Comparison of ENCODE assay signal across 16 mouse cellular contexts in the genomic region with DNA sequence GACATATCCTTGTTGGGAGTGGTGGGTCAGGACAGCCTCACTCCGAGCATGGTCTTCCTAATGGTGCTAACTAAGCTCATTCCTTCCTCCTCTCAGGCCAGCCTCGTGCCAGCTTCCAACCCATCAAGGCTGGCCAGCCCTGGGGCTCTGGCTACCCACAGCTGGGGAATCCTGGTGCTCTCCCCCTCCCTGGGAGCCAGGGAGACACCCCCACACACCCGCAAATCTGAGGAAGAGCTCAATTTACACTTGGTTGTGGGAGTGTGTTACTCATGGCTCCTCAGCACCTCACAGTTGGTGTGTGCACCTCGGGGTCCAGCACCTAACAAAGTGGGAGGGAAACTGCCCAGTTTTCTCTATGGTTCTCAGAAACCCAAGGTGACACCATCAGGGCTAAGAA. TPM values are rescaled to one million over a fixed set of nuclear protein-coding genes. Genes with fewer than 3 reads are reported as not detected.
DNase-seq lines count a peak whose midpoint lies in the region; ATAC-seq and TF ChIP-seq lines count a peak whose summit lies in the region.
"Had no signal": no experiment of that assay in that cellular context is flagged by ENCODE, and none has a peak within 500 bp of the region (broad histone marks: within the 10 kb centered on the region; RNA-seq: fewer than 3 reads in every experiment).

No protein-coding gene starts in this region.

- H3K36me3 ChIP-seq in midbrain, embryonic 10.5 days: no peaks in the 10 kb centered on the region
- H3K36me3 ChIP-seq in midbrain, embryonic 11.5 days (ENCODE audit: control insufficient read depth, insufficient read depth, low read length): no peaks in the 10 kb centered on the region
- no peaks in the 10 kb centered on the region for H3K36me3 ChIP-seq in hindbrain, postnatal 0 days (ENCODE audit: insufficient read depth, low read length)

- no peak for TF ChIP-seq POLR2A in olfactory bulb, adult 2 months (IDR thresholded peaks at IDR 0.05; ENCODE audit: insufficient read depth, low read depth, low read length)

- H3K9me3 ChIP-seq in midbrain, embryonic 10.5 days (replicated peaks): no peaks in the 10 kb centered on the region
- no peaks in the 10 kb centered on the region for H3K9me3 ChIP-seq in midbrain, embryonic 11.5 days (ENCODE audit: control insufficient read depth, low read length)
- H3K9me3 ChIP-seq in hindbrain, postnatal 0 days (ENCODE audit: low read length): no peaks in the 10 kb centered on the region
- H3K9me3 ChIP-seq: megakaryocyte, embryonic 14.5 days had no signal

- H3K4me2 ChIP-seq in midbrain, embryonic 11.5 days: no peak overlapping the region
- H3K4me2 ChIP-seq in hindbrain, postnatal 0 days (ENCODE audit: low read depth, low read length): no peak overlapping the region

- 73% methylated on average over 4 of the region's 4 CpGs for WGBS in midbrain, embryonic 10.5 days
- WGBS in midbrain, embryonic 11.5 days: 73% methylated on average over 4 of the region's 4 CpGs
- 43% methylated on average over 4 of the region's 4 CpGs for WGBS in hindbrain, postnatal 0 days
- WGBS in olfactory bulb, adult 2 months: 26% methylated on average over 4 of the region's 4 CpGs

- no peak for TF ChIP-seq CTCF in hindbrain, postnatal 0 days (IDR thresholded peaks at IDR 0.05; ENCODE audit: low read depth)
- TF ChIP-seq CTCF in olfactory bulb, adult 2 months (IDR thresholded peaks at IDR 0.05; ENCODE audit: insufficient read depth, low read depth, low read length): no peak

- DNase-seq in frontal cortex, postnatal 36 days (ENCODE audit: low spot score in 2 of 2): peak; percentile 48 to 62
- DNase-seq in frontal cortex, postnatal 10 days (ENCODE audit: low spot score in 2 of 2): no peak
- no peak for DNase-seq in midbrain, embryonic 10.5 days (ENCODE audit: low spot score)
- no peak for DNase-seq in midbrain, embryonic 11.5 days (ENCODE audit: low spot score, missing footprints)
- no peak for DNase-seq in hindbrain, postnatal 0 days (ENCODE audit: low spot score)
- DNase-seq in layer of hippocampus, postnatal 25 days (ENCODE audit: extremely low spot score in 1 of 2, low spot score in 1 of 2): no peak
- DNase-seq in cerebellum, adult 9-11 months: no peak
- DNase-seq: adrenal gland, adult 2 months; kidney, adult 11 months; lung, adult 2 months; thymus, postnatal 36 days had no signal

- H3K4me1 ChIP-seq in midbrain, embryonic 10.5 days: peaks cover 74% of the 10 kb centered on the region
- peaks cover 34% of the 10 kb centered on the region for H3K4me1 ChIP-seq in midbrain, embryonic 11.5 days (ENCODE audit: control insufficient read depth, insufficient read depth, low read length)
- peaks cover 45% of the 10 kb centered on the region for H3K4me1 ChIP-seq in hindbrain, postnatal 0 days (ENCODE audit: insufficient read depth, low read length)
- peaks cover 70% of the 10 kb centered on the region for H3K4me1 ChIP-seq in olfactory bulb, adult 2 months (ENCODE audit: control insufficient read depth, insufficient read depth, low read length)

- 0 out of 2 replicates have a peak overlapping the region, but pooled peaks have one; percentile 42 for H3K27ac ChIP-seq in midbrain, embryonic 10.5 days (replicated peaks)
- H3K27ac ChIP-seq in midbrain, embryonic 11.5 days (ENCODE audit: low read depth, low read length): no peak overlapping the region
- peak overlapping the region; percentile 49; the same call in 1 of the 2 replicates for H3K27ac ChIP-seq in hindbrain, postnatal 0 days
- peak overlapping the region; percentile 61 for H3K27ac ChIP-seq in olfactory bulb, adult 2 months (ENCODE audit: insufficient read depth, low read depth, low read length)

- no peak for ATAC-seq in midbrain, embryonic 11.5 days (ENCODE audit: low FRiP score)
- no peak for ATAC-seq in hindbrain, postnatal 0 days

- H3K4me3 ChIP-seq in midbrain, embryonic 10.5 days: no peak overlapping the region
- H3K4me3 ChIP-seq in midbrain, embryonic 11.5 days (ENCODE audit: low read depth, low read length): no peak overlapping the region
- no peak overlapping the region for H3K4me3 ChIP-seq in hindbrain, postnatal 0 days (ENCODE audit: low read length)
- H3K4me3 ChIP-seq in olfactory bulb, adult 2 months (ENCODE audit: insufficient read depth, low read depth, low read length): no peak overlapping the region
- H3K4me3 ChIP-seq: megakaryocyte, embryonic 14.5 days had no signal

- H3K9ac ChIP-seq in midbrain, embryonic 11.5 days (ENCODE audit: low read length): no peak overlapping the region
- no peak overlapping the region for H3K9ac ChIP-seq in hindbrain, postnatal 0 days (replicated peaks; ENCODE audit: low read length)

- 0 out of 2 replicates have a peak, but pooled peaks cover 5% of the 10 kb centered on the region for H3K27me3 ChIP-seq in midbrain, embryonic 10.5 days (ENCODE audit: low read depth, poor library complexity, severe bottlenecking)
- no peaks in the 10 kb centered on the region; the same call in 1 of the 2 replicates for H3K27me3 ChIP-seq in midbrain, embryonic 11.5 days (ENCODE audit: control insufficient read depth, insufficient read depth, low read length)
- H3K27me3 ChIP-seq in hindbrain, postnatal 0 days (ENCODE audit: insufficient read depth, low read length): no peaks in the 10 kb centered on the region

RNA-seq across cellular contexts. Expression of gene Cacna1h, which starts 22.3 kb away (rescaled TPM):
- polyA plus RNA-seq in midbrain, embryonic 10.5 days (2016; fragmentation: Nextera tagmentation; extraction: Ambion mirVana): 2.1 and 3.6 TPM in 2 replicates
- 3.5 and 4.3 TPM in 2 replicates for polyA plus RNA-seq in midbrain, embryonic 11.5 days (2014; fragmentation: Nextera tagmentation; extraction: Ambion mirVana)
- 82.1 and 111 TPM in 2 replicates for total RNA-seq in hindbrain, postnatal 0 days (2014; rRNA removed)
- polyA plus RNA-seq in hindbrain, postnatal 0 days (2015; fragmentation: Nextera tagmentation; extraction: Ambion mirVana): 4.8 and 5.7 TPM in 2 replicates
- polyA plus RNA-seq in olfactory bulb, adult 2 months (2012; ENCODE audit: insufficient read depth, insufficient read length, low replicate concordance, missing spikeins): not detected in 2 replicates
- total RNA-seq in layer of hippocampus, postnatal 25 days (2021): 100 to 1,000 TPM in 1 of 2 experiments, 10 to 100 TPM in 1; 91.0 to 119 TPM
- polyA plus RNA-seq: C2C12 had no signal

RNA-seq across cellular contexts. Expression of gene Tpsg1, which starts 42.2 kb away (rescaled TPM):
- polyA plus RNA-seq in midbrain, embryonic 10.5 days (2016; fragmentation: Nextera tagmentation; extraction: Ambion mirVana): not detected in 2 replicates
- polyA plus RNA-seq in midbrain, embryonic 11.5 days (2014; fragmentation: Nextera tagmentation; extraction: Ambion mirVana): not detected in 2 replicates
- total RNA-seq in hindbrain, postnatal 0 days (2014; rRNA removed): 0.21 TPM in 1 of 2 replicates, not detected in the other
- 0.65 and 1.5 TPM in 2 replicates for polyA plus RNA-seq in hindbrain, postnatal 0 days (2015; fragmentation: Nextera tagmentation; extraction: Ambion mirVana)
- not detected in 2 replicates for polyA plus RNA-seq in olfactory bulb, adult 2 months (2012; ENCODE audit: insufficient read depth, insufficient read length, low replicate concordance, missing spikeins)
- not detected for total RNA-seq in layer of hippocampus, postnatal 25 days (2021)
- total RNA-seq: adrenal gland, adult 2 months; layer of hippocampus, postnatal 14 days had no signal
- polyA plus RNA-seq: C2C12 had no signal

RNA-seq across cellular contexts. Expression of gene Tekt4, which starts 43.2 kb away (rescaled TPM):
- polyA plus RNA-seq in midbrain, embryonic 10.5 days (2016; fragmentation: Nextera tagmentation; extraction: Ambion mirVana): 0.17 and 0.38 TPM in 2 replicates
- polyA plus RNA-seq in midbrain, embryonic 11.5 days (2014; fragmentation: Nextera tagmentation; extraction: Ambion mirVana): 0.12 TPM in 1 of 2 replicates, not detected in the other
- total RNA-seq in hindbrain, postnatal 0 days (2014; rRNA removed): 5.7 and 7.4 TPM in 2 replicates
- 2.3 and 3.2 TPM in 2 replicates for polyA plus RNA-seq in hindbrain, postnatal 0 days (2015; fragmentation: Nextera tagmentation; extraction: Ambion mirVana)
- not detected in 2 replicates for polyA plus RNA-seq in olfactory bulb, adult 2 months (2012; ENCODE audit: insufficient read depth, insufficient read length, low replicate concordance, missing spikeins)
- total RNA-seq in layer of hippocampus, postnatal 25 days (2021): 1 to 10 TPM; 1.7 to 2.4 TPM
- total RNA-seq: gastrocnemius, postnatal 4 days had no signal
- polyA plus RNA-seq: C2C12 had no signal

RNA-seq across cellular contexts. Expression of gene Tpsb2, which starts 45.1 kb away (rescaled TPM):
- not detected in 2 replicates for polyA plus RNA-seq in midbrain, embryonic 10.5 days (2016; fragmentation: Nextera tagmentation; extraction: Ambion mirVana)
- polyA plus RNA-seq in midbrain, embryonic 11.5 days (2014; fragmentation: Nextera tagmentation; extraction: Ambion mirVana): not detected in 2 replicates
- total RNA-seq in hindbrain, postnatal 0 days (2014; rRNA removed): 0.21 TPM in 1 of 2 replicates, not detected in the other
- polyA plus RNA-seq in hindbrain, postnatal 0 days (2015; fragmentation: Nextera tagmentation; extraction: Ambion mirVana): 0.72 and 1.8 TPM in 2 replicates
- not detected in 2 replicates for polyA plus RNA-seq in olfactory bulb, adult 2 months (2012; ENCODE audit: insufficient read depth, insufficient read length, low replicate concordance, missing spikeins)
- total RNA-seq in layer of hippocampus, postnatal 25 days (2021): 1 to 10 TPM in 1 of 2 experiments, under 1 TPM in 1; 0.35 to 1.2 TPM
- polyA plus RNA-seq: C2C12 had no signal

Comparison
In these comparisons a context has a peak if more than half of its experiments do, and no peak if none do; other contexts are left out.
1. DNase-seq: peak in frontal cortex, postnatal 36 days (2 of 2); none in frontal cortex, postnatal 10 days (0 of 2), midbrain, embryonic 10.5 days (single experiment), midbrain, embryonic 11.5 days (single experiment), hindbrain, postnatal 0 days (single experiment), layer of hippocampus, postnatal 25 days (0 of 2) and cerebellum, adult 9-11 months (single experiment).